Mouse (Mus musculus): Measurements from ENCODE around the gene Spocd1.
"Not testable (repeated sequence)": the region's sequence is repeated elsewhere in the genome, so short reads cannot be mapped to it uniquely, and the experiment has no call there.

Spocd1 gene

DNA sequence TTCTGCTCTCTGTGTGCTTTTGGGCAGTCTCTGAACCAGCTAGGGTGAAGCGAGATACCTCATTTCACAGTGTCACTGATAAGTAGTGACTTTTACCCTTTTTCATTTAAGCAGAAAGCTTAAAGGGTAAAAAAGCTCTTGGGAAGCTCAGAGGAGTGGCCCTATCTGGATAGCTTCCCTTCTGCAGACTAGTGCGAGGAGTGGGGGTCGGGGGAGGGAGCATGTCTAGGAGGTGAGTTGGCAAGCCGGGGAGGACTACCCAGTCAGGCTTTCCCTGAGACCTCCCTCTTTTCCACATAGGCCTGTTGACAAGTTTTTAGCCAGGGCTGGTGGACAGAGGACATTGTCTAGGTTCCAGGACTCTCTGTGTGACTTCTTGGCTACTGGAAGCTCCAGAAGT, at the start of gene Spocd1:
Spocd1 (plus strand) TSS at position 301 of the 400 bp plus-strand sequence.
- DNase-seq (ENCODE audit: low spot score) = no peak

DNA sequence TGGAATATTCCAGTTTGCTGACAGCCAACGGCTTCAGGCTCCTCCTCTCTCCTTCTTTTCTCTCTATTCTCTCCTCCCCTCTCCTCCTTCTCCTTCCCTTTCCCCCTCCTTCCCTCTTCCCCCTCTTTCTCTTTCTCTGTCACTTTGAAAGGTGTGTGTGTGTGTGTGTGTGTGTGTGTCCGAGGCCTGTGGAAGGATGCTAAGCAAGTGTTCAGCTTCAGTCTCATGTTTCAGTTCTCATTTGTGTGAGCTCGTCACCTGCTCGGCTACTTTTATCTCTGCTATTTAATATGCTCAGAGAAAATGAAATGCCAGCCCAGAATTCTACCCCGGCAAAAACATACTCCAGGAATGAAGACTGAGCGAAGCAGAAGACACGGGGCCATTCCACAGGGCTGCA, 48.4 kb upstream of the Spocd1 start:
- no peak for DNase-seq (ENCODE audit: low spot score)

DNA sequence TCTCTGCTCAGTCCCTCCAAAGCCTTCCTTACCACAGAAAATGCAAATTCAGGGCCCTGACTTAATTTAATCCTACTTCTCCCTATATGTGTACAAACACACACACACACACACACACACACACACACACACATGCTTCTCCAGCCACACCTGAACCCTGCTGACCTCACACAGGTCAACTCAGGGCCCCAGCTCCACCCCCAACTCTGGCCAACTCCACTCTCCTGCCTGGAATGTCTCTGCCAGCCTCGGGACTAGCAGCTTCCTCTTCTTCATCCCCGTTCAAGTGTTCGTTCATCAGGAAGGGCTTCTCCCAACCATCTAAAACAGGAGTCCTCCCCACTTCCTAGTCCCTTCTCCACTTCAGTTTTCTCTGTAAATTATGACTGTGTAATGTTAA, 47.4 kb upstream of the Spocd1 start:
- DNase-seq (ENCODE audit: low spot score) = no peak

DNA sequence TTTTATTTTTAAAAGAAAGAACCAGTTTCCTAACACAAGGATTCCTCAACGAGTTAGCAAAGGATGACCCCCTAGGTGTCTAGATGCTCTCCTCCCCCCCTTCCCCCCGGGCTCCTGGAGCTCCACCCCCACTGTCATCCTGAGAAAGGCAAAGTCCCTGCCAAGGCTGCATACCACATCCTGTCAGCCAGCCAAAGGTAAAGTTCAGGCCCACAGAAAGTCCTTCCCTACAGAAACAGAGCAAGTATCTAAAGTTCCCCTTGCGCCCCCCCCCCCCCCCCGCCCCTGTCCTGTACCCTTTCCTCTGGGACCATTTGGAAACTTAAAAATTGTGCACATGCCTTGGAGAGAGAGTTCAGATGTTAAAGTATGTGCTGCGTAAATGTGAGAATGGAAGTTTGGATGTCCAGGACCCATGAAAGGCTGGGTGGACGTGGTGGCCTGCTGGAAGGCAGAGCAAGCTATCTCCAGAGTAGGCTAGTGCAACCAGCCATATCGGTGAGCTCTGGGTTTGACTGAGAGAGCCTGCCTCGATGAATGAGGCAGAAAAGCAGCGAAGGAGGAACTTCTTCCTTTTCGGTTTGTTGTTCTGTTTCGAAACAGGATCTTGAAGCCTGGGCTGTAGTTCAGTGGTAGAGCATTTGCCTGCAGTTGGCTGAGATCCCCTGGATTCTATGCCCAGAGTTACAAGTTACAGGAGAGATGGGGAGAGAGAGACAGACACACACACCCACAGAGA, 46.3 kb upstream of the Spocd1 start:
- DNase-seq (ENCODE audit: low spot score) = peak; percentile 43

DNA sequence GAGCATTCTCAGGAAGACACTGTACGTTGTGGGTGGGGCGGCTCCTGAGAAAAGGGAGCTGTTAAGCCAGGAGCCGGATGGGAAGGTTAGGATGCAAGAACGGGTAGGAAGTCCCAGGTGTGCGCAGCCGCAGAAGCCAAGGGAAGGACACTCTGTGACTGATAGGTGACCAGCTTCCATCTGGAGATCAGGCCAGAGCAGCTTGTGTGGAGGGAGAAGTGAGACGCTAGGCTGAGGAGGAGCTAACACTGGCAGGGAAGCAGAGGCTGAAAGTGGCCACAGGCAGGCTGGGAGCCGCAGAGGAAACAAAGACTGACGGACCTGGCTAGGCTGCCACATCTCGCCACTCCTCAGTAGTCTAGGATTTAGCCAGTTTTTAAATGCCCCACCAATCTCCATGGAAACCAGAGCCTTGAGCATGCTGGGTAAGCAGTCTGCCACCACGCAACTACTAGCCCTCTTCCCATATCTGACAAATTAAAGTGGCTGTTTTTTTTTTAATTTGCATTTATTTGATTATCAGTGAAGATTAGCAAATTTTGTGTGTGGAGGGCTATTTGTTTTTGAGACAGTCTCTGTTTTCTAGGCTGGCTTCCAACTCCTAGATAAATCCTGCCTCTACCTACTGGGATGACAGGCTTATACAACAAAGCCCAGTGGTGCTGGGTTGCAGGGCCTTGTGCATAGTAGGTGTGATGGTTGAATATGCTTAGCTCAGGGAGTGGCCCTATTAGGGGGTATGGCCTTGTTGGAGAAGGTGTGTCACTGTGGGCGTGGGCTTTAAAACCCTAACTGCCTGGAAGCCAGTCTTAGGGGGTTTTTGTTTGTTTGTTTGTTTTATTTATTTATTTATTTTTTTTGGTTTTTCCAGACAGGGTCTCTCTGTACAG, 44.8 kb upstream of the Spocd1 start:
- DNase-seq (ENCODE audit: low spot score) = no peak

DNA sequence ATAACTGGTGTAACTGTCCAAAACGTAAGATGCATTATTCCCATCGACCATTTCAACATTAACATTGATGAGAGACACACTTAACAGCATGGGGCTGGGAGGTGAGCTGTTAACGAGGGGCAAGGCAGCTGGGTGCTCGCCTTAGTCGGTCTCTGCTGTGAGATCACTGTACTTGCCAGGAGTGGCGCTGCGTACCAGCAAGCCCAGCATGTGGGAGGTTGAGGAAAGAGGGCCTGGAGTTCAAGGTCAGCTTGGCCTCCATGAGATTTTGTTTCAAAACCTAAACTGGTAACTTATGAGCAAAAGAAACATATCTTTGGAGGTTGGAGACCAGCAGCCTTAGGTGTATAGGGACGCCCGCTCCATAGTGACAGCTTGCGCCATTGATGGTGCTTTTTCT, 39.4 kb upstream of the Spocd1 start:
- no peak for DNase-seq (ENCODE audit: low spot score)

DNA sequence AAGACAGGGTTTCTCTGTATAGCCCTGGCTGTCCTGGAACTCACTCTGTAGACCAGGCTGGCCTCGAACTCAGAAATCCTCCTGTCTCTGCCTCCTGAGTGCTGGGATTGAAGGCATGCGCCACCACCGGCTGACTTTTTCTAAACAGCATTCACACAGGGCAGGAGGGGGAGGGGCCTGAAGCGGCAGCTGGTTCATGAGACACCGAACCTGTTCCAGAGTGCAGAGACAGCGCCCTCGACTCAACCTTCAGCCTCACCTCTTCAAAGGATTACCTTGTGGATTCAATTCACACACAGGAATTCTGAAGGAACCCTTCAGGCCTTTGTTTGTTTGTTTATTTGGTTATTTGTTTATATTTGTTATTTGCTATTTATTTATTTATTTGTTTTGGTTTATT, 39.0 kb upstream of the Spocd1 start:
- DNase-seq (ENCODE audit: low spot score) = no peak

DNA sequence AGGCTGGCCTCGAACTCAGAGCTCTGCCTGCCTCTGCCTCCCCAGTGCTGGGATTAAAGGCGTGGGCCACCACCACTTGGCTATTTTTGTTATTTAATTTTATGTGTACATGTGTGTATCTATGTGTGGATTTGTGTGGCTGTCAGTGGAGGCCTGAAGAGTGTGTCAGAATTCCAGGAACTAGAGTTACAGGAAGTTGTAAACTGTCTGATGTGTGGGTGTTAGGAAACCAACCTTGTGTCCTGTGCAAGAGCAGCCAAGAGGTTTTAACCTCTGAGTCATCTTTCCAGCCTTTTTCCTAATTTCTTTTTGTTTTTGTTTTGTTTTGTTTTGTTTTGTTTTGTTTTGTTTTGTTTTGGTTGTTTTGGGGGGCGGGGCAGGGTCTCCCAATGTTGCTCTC, 34.2 kb upstream of the Spocd1 start:
- no peak for DNase-seq (ENCODE audit: low spot score)

DNA sequence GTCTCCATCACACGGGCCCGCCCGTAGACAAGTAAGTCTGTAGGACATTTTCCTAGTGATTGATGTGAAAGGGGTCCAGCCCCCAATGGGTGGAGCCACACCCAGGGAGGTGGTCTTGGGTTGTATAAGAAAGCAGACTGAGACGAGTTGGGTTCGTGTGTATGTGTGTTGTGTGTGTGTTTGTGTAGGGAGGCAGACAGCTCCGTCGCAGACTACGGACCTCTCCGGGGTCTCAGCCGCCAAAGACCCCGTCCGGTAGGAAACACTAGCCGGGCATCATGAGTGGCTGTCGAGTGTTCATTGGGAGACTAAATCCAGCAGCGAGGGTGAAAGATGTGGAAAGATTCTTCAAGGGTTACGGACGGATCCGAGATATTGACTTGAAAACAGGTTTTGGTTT, 30.2 kb upstream of the Spocd1 start:
- DNase-seq (ENCODE audit: low spot score) = not testable (repeated sequence)

DNA sequence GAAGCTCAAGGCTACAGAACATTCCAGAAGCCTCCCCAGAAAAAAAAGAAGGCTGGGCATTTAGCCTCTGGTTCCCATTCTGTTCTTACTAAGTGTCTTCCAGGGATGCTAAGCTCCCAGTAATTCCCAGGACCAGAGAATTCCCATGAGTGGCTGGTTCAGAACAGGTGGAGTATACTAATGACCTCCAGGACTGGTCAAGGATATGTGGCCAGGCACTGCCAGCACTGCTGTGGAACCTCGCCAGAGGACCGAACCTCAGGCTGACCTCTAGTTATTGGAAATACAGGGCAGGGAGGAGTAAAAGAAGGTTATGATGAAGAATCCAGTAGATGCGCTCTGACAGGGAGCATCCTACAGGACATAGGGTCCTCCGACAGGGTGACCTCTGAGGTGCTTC, 26.7 kb upstream of the Spocd1 start:
- no peak for DNase-seq (ENCODE audit: low spot score)

DNA sequence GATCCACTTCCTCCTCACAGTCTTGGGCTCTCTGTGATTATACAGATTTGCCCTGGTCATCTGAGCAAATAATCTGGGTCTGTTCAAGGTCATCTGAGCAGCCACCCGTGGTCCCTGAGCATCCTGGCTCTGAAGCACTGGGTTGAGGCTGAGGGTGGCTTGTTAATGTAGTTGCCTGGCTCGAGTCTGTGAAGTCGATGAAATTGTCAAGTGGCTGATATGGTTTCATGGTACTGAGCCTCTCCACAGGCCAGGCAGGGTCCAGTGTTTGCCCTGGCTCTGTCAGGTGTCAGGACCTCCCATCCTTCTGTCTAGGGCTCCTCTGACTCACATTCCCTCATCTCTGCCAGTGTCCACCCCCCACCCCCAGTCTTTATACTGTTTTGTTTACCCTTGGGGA, 25.5 kb upstream of the Spocd1 start:
- no peak for DNase-seq (ENCODE audit: low spot score)

DNA sequence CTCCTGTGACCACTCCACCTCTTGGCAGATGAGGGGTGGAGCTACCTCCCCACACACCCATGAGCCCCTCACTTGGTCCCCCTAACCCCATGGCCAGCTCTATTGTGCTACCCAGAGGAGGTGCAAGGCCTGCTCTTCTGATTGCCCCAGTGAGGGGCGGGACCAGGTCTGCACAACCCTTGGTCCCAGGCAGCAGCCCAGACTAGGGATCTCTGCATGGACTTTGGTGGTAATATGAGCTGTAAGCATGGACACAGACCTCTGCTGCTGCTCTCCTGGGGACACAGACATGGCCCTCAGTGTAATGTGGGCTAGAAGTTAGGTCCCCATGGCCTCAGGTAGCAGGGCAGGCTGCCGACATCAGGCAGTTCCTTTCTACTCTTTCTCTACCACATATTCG, 24.0 kb upstream of the Spocd1 start:
- DNase-seq (ENCODE audit: low spot score) = no peak

DNA sequence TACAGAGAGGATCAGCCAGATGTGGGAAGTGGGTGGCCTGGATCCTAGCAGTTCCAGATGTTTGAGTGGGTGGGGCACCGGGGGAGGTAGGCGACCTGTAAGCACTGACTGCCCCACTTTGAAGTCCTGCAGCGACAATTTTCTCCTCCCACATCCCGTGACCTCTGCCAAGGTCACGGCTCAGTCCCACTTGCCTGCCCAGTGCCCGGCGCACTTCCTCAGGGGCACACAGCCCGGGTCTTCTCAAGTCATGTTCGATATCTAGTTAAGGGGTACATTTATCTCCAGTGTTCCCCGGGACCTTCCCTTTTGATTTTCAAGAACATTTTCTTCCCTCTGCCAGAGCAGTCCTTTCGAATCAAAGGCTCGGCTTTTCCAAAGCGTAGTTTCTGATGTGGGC, 23.0 kb upstream of the Spocd1 start:
- peak; percentile 50 for DNase-seq (ENCODE audit: low spot score)

DNA sequence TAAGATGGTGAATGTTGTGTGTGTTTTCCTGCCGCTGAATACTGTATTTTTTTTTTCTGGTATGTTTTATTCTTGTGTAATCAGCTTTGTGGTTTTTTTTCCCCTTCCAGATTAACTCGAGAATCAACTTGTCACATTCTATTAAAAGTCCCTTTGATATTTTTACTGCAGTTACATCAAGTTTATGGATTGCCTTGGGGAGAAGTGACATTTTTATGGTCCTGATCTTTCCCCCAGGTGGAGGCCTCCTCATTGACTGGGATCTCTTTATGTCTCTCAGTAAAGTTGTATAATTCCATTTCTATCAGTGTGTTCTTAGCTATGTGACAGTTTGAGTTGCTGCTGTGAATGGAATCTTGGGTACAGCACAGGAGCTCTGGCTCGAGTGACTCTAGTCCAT, 20.2 kb upstream of the Spocd1 start:
- no peak for DNase-seq (ENCODE audit: low spot score)

DNA sequence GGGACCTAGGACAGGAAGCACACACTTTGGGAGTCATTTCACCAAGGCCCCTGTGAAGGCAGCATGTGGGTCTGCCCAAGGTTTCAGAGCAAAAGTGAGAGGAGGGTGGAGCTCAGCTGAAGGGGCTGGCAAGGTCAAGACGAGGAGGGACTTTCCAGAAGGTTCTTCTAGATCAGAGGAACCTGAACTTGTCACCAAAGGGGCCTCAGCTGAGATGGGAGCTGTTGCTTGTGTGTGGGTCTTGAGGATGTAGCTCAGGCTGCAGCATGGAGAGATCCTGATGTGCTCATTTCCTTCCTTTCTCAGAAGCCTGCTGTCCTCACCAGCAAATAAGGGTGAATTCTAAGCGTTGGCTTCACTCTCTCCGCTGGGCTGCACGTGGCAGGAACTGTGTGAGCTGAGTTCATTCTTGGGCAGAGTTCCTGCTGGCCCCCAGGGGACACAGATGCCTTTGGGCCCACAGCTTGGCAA, 19.8 kb upstream of the Spocd1 start:
- DNase-seq (ENCODE audit: low spot score) = no peak

DNA sequence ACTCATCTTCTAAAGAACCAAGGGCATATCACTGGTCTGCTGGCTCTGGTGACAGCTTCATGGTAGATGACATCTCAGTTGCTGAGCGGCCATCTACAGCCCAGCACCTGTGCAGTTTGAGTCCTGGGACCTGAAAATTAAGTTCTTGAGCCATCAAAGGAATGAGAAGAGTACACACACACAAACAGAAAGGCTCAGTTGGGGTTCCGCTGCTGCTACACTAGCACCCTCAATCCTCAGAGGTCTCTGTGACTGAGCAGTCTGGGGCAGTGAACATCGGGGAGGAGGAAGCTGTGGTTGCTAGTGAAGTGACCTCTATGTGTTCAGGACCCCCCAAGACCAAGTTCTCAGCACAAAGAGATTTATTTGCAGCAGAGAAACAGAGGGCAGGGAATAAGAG, 16.1 kb upstream of the Spocd1 start:
- DNase-seq (ENCODE audit: low spot score) = no peak

DNA sequence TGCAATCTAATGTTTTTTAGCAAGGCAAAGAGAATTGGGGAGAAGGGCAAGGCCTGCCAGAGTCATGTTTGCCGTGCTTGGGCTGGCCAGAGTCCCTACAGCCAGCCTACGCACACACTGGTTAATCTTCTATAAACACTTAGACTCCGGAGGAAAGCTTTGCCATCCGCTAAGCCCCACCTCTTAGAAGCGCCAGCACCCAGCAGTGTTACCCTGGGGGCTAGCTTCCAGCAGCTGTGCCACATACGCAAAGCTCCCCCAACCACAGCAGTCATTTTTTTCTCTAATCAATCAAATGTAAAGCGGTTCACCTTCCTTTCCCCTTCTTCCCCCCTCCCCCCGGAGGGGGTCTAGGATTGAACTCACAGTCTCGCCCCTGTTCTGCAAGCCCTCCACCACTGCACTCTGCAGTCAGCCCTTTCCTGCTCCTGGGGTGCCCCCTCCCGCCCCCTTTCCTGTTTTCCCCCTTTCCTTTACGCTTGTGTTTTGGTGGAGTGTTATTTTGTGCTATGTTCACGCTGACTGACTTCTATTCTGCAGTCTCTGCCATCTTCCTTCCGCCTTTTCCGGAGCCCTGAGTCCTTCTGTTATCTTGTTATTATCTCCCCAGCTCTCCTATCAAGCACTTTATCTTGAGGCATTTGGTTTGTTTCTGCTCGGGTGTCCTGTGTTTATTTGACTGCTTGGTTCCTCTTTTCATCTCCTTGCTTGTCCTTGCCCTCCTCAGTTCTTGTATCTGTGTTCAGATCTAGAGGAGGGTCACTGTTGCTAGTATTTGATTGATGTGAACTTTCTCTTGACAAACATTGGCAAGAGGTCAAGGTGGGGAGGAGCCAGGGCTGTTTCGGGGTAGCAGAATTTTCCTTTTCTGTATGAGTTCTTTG, 15.0 kb upstream of the Spocd1 start:
- DNase-seq (ENCODE audit: low spot score) = peak; percentile 67

DNA sequence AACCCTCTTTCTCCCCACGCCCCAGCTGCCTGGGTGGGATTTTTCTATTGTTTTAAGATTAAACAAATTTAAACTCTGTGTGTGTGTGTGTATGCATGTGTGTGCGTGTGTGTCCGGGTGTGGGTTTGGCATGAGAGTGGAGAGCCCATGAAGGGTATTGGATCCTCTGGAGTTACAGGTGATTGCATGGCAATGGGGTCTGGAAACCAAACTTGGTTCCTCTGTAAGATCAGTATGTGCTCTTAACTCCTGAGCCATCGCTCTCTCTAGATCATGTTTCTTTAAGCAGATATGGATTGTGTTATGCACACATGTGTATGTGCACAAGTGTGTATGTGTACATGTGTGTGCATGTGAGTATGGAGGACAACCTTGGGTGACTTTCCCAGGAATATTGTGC, 14.4 kb upstream of the Spocd1 start:
- no peak for DNase-seq (ENCODE audit: low spot score)

DNA sequence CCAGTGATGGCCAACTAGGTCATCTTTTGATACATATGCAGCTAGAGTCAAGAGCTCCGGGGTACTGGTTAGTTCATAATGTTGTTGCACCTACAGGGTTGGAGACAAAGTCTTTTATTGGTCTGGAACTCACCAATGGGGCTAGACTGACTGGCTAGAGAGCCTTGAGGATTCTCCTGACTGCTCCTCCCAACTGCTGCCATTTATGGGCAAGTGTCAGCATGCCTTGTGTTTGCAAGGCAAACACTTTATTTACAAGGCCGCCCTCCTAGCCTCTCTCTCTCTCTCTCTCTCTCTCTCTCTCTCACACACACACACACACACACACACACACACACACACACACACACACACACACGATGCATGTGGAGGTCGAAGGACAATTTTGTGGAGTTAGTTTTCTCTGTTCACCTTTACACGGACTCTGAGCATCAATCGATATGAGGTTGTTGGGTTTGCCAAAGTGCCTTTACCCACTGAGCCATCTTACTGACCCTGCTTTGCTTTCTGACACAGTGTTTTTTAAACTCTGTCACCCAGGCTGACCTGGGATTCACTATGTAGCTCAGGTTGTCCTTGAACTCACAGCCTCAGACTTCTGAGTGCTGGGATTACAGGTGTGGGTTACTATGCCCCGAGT, 13.6 kb upstream of the Spocd1 start:
- no peak for DNase-seq (ENCODE audit: low spot score)

DNA sequence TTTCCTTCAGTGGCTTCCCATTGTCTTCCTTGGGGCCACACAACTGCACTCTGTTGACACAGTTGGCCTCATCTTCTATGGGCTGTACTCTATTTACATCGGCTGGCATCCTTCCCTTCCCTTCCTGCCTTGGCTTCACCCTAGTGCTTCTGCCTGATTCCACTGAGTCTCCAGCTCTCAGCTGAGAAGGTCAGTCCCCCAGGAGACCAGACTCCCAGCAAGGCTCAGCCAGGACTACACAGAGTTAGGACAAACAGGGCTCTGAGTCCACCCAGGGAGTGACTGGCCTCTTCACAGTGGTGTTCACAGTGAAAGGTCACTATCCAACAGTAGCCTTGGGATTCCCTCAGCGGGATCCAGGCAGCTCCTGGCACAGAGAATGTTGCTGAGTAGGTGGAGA, 12.9 kb upstream of the Spocd1 start:
- DNase-seq (ENCODE audit: low spot score) = peak; percentile 55

DNA sequence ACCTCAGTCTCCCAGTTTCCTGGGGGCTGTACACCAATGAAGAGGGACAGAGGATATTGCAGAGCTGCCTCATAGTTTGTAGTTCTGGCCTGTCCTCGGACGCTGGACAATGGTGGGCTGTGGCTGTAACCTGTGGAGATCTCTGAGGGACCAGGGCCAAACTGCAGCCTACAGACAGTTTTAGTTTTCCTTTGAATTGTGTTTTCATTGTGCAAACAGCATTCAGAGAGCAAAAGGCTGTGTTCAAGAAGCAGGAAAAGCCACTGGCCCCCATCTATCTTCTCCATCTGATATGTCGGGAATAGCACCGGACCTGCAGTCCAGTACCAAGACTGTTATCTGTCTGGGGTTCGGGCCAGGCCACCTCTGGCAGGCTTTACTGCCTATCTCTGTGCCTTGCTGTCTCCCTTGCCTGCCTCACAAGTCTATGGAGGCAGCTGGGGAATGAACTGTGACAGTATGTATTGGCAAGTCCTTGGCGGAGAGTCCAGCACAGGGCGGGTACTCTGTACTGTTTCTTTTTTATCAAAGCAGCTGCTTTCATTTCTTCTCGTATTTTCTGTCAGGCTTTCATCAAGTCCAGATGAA, 11.9 kb upstream of the Spocd1 start:
- no peak for DNase-seq (ENCODE audit: low spot score)

Data from ovary, postnatal 36 days (tissue).